Mouse (Mus musculus) lung, postnatal 0 days (tissue): ENCODE measurements at regions not wholly inside any gene's neighbourhood (a gene's known extent, or its start where the extent isn't known, plus 50 kb on each side); places are given as distances from the start of the nearest gene placed in this dataset.

Experiments used
- ATAC-seq: fragments of 200-750 bp; cut with Nextera tagmentation; 2 replicates; pipeline ENCODE4 v1.8.0; 2017; ENCODE audit warnings: moderate library complexity
- DNase-seq: peaks from one replicate; pipeline ENCODE4 v3.0.0-alpha.2; 2016; ENCODE audit warnings: low spot score
- H3K27ac ChIP-seq: fragments of 300-500 bp; sonication (generic); 2 replicates; pipeline ENCODE4 v1.5.1; 2014; ENCODE audit warnings: antibody characterized with exemption, mild to moderate bottlenecking, low read length, mixed read lengths
- H3K27me3 ChIP-seq: fragments of 300-500 bp; sonication (generic); replicated peaks from 2 replicates; pipeline ENCODE4 v1.6.1; 2014; ENCODE audit warnings: low read length, mixed read lengths; ENCODE audit not compliant: insufficient read depth
- H3K36me3 ChIP-seq: fragments of 300-500 bp; sonication (generic); 2 replicates; pipeline ENCODE4 v1.6.1; 2014; ENCODE audit warnings: low read length, mixed read lengths; ENCODE audit not compliant: insufficient read depth
- H3K4me1 ChIP-seq: fragments of 300-500 bp; sonication (generic); 2 replicates; pipeline ENCODE4 v1.6.1; 2014; ENCODE audit warnings: antibody characterized with exemption, low read depth, low read length, mixed read lengths; ENCODE audit not compliant: insufficient read depth
- H3K4me2 ChIP-seq: fragments of 300-500 bp; sonication (generic); replicated peaks from 2 replicates; pipeline ENCODE4 v1.6.1; 2014; ENCODE audit warnings: low read depth, mild to moderate bottlenecking, low read length, moderate library complexity, mixed read lengths
- H3K4me3 ChIP-seq: fragments of 300-500 bp; sonication (generic); 2 replicates; pipeline ENCODE4 v1.5.1; 2014; ENCODE audit warnings: low read depth, low read length
- H3K9ac ChIP-seq: fragments of 300-500 bp; sonication (generic); replicated peaks from 2 replicates; pipeline ENCODE4 v1.6.1; 2014; ENCODE audit warnings: low read depth, mild to moderate bottlenecking
- H3K9me3 ChIP-seq: fragments of 300-500 bp; sonication (generic); 2 replicates; pipeline ENCODE4 v1.6.1; 2016; ENCODE audit warnings: low read length, mixed read lengths
- CTCF ChIP-seq: IDR thresholded peaks from 2 replicates; pipeline ENCODE4 v1.5.1; 2016; ENCODE audit warnings: antibody characterized with exemption, mild to moderate bottlenecking
- EP300 ChIP-seq: IDR thresholded peaks from 2 replicates; pipeline ENCODE4 v1.6.1; 2016; ENCODE audit warnings: antibody characterized with exemption, mild to moderate bottlenecking, control low read depth
- WGBS: fragments of 180-500 bp; shearing (Covaris S2); extraction: QIAGEN DNeasy Blood & Tissue Kit; methylation state at CpG from one replicate; pipeline ENCODE4 v1.1.7; 2014; 5-methylcytosine and 5-hydroxymethylcytosine counted together

GRCm38 (mm10) chr6:143697997-143698396 is 531.0 kb downstream of the Etnk1 start:
- Histone ChIP-seq H3K9ac (no peak overlapping the region), H3K27ac (no peak overlapping the region), H3K36me3 (no peaks in the 10 kb centered on the region), H3K4me2 (no peak overlapping the region), H3K9me3 (no peaks in the 10 kb centered on the region), H3K4me1 (no peaks in the 10 kb centered on the region), H3K27me3 (no peaks in the 10 kb centered on the region), H3K4me3 (no peak overlapping the region)
- DNase-seq (no peak), ATAC-seq (no peak)
- no peak for TF ChIP-seq EP300
- no peak for TF ChIP-seq CTCF
- WGBS = 61% methylated on average over 6 of the region's 6 CpGs

DNA sequence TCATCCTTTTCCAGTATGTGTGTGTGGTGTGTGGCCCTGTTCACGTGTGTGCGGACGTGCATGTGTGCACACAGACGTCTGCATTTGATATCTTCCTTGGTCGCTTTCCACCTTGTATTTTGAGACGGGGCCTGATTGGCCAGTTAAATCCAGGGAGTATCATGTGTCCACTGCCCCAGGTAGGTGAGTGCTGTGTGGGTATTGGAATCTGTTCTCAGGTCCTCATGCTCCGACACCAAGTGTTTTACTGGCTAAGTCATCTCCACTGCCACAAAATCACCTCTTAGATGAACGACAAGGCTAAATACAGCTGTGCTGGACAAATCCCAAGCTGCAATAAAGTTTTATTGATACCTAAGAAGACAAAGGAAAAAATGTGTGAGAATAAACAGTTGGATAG is 537.0 kb downstream of the Etnk1 start:
- WGBS = 84% methylated on average over 8 of the region's 8 CpGs

GRCm38 (mm10) chr6:143706451-143706850 is 539.4 kb downstream of the Etnk1 start:
- H3K4me2 ChIP-seq = no peak overlapping the region
- H3K9me3 ChIP-seq = no peaks in the 10 kb centered on the region
- WGBS = 63% methylated on average over 10 of the region's 10 CpGs
- ATAC-seq = no peak
- no peaks in the 10 kb centered on the region for H3K27me3 ChIP-seq
- no peak for TF ChIP-seq CTCF
- H3K4me1 ChIP-seq = no peaks in the 10 kb centered on the region
- no peak for DNase-seq
- no peak overlapping the region for H3K4me3 ChIP-seq
- no peak overlapping the region for H3K9ac ChIP-seq
- no peaks in the 10 kb centered on the region for H3K36me3 ChIP-seq
- H3K27ac ChIP-seq = no peak overlapping the region

More for the DNA sequence above, 537.0 kb downstream of the Etnk1 start:
- Histone ChIP-seq H3K9me3 (no peaks in the 10 kb centered on the region), H3K9ac (no peak overlapping the region), H3K27me3 (no peaks in the 10 kb centered on the region), H3K36me3 (no peaks in the 10 kb centered on the region), H3K4me1 (no peaks in the 10 kb centered on the region), H3K27ac (no peak overlapping the region), H3K4me3 (no peak overlapping the region), H3K4me2 (no peak overlapping the region)
- DNase-seq (no peak), ATAC-seq (no peak)
- TF ChIP-seq CTCF (no peak), EP300 (no peak)

DNA sequence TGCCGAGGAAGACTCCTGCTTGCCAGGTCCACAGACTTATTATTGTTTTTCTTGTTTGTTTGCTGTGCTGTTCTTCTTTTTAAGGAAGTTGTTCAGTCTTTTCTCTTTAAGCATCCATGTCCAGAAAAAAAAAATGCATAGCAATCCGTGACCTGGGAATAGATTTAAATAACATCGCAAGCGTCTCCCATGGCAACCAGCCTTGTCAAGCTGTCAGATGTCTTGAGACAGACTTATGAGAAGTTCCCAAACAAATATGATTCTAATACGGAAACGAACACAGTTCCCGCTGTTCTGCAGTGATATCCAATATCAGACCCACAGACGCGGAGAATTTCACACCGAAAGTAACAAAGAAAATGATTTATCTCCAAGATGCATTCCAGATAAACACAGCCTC is 547.4 kb downstream of the Etnk1 start:
- H3K9ac ChIP-seq = no peak overlapping the region
- H3K36me3 ChIP-seq = no peaks in the 10 kb centered on the region
- H3K4me2 ChIP-seq = no peak overlapping the region
- no peaks in the 10 kb centered on the region for H3K4me1 ChIP-seq
- no peak overlapping the region for H3K4me3 ChIP-seq
- TF ChIP-seq CTCF (no peak), EP300 (no peak)
- H3K27ac ChIP-seq = no peak overlapping the region
- ATAC-seq (no peak), DNase-seq (no peak)
- H3K9me3 ChIP-seq = no peaks in the 10 kb centered on the region
- 76% methylated on average over 10 of the region's 10 CpGs for WGBS
- no peaks in the 10 kb centered on the region for H3K27me3 ChIP-seq

GRCm38 (mm10) chr6:143750074-143750473 is 583.1 kb downstream of the Etnk1 start:
- Histone ChIP-seq H3K27ac (no peak overlapping the region), H3K9ac (no peak overlapping the region), H3K4me3 (no peak overlapping the region), H3K9me3 (no peaks in the 10 kb centered on the region), H3K36me3 (no peaks in the 10 kb centered on the region), H3K27me3 (no peaks in the 10 kb centered on the region), H3K4me1 (no peaks in the 10 kb centered on the region), H3K4me2 (no peak overlapping the region)
- ATAC-seq (no peak), DNase-seq (no peak)
- TF ChIP-seq EP300 (no peak), CTCF (no peak)

GRCm38 (mm10) chr6:143751076-143752070 is 584.4 kb downstream of the Etnk1 start:
- WGBS = 44% methylated on average over 14 of the region's 14 CpGs
- peak overlapping the region; percentile 41 for H3K4me2 ChIP-seq
- DNase-seq (peak; percentile 76), ATAC-seq (peak; percentile 69)
- H3K4me1 ChIP-seq = no peaks in the 10 kb centered on the region
- no peak overlapping the region; the same call in 1 of the 2 replicates for H3K9ac ChIP-seq
- peak overlapping the region; percentile 68 for H3K27ac ChIP-seq
- no peaks in the 10 kb centered on the region for H3K27me3 ChIP-seq
- TF ChIP-seq CTCF (no peak), EP300 (no peak)
- H3K4me3 ChIP-seq = peak overlapping the region; percentile 32
- no peaks in the 10 kb centered on the region for H3K36me3 ChIP-seq
- no peaks in the 10 kb centered on the region for H3K9me3 ChIP-seq
